Mouse (Mus musculus): ENCODE measurements around the gene Fzd4.
A peak's percentile ranks its signal among the peaks of the same experiment; 100 is the strongest.

Fzd4 gene

DNA sequence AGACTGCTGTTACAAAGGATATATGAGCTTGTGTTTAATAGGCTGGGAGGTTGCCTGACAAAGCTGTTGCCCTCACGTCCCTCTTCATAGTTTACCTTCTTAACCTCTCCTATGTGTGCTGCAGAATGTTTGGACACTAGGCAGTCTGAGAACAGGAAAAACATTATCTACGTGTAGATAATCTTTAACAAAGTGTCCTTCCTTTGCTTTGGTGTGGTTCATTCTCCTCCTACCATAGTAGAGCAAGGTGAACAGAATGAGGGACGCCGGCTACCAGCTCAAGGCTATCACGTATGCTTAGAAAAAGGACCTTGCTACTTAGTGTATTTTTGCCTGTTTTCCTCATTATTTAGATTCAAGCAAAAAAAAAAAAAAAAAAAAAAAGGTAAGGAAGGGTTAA lies 24.6 kb downstream of the Fzd4 start:
- no peak for DNase-seq

DNA sequence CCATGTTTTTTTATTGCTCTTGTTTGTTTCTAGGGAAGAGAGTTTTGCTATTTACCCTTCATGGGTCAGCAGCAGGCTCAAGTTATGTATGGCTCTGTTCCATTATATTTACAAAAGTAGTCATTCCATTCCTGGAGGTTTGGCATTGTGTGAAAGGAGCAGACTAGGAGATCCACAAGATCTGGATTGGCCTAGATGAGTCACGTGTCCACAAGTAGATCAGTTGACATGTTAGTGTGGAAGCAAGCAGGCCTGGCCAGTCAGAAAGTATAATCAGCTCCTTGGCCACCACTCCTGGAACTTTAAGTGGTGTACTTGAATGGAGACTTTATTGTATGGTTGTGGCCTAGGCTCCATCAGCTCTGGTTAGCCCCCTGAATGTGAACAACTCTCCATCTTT lies 25.2 kb downstream of the Fzd4 start:
- DNase-seq: no peak

DNA sequence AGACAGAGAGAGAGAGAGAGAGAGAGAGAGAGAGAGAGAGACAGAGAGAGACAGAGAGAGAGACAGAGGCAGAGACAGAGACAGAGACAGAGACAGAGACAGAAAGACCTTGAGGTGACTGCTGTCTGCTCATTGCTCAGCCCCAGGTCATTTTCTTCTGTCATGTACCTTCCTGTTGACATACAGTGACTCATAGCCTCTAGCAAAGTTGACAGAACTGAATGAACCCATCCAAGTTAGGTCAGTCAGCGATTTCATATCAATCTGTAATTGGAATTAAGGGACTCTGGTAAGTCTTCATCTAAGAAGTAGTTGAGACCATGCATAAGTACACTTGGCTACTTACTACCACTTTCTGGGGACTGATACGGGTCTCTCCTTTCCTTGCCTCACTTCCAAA lies 27.0 kb downstream of the Fzd4 start:
- DNase-seq: no peak

DNA sequence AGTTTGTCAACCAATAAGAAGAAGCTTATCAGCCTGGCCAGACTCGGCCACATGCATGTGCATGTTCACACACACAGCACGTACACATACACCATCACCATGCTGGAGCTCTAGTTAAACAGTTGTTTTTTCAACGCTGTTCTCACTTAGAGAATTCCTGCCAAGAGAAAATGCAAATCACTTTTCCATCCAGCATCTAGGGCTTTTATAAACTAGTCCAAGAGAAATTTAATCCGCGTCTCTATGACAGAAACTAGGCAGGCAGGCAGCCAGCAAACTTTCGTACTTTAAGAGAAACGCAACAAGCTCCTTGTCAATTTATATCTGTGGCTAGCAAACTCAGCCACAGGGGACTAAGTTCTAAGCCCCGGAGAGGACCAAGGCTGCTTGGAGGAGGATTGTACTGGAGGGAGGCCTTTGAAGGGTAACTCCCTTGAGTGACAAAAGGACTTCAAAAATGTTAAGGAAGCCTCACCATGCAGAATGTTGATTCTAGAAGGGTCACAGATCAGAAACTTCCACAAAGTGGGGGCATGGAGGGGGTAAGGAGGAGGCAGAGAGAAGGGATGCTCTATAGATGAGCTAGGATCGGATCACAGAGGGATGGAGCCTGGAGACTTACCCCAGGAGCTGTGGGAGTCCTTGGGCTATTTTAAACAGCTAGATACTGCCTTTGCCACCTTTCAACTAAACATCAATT lies 29.2 kb downstream of the Fzd4 start:
- DNase-seq: no peak

DNA sequence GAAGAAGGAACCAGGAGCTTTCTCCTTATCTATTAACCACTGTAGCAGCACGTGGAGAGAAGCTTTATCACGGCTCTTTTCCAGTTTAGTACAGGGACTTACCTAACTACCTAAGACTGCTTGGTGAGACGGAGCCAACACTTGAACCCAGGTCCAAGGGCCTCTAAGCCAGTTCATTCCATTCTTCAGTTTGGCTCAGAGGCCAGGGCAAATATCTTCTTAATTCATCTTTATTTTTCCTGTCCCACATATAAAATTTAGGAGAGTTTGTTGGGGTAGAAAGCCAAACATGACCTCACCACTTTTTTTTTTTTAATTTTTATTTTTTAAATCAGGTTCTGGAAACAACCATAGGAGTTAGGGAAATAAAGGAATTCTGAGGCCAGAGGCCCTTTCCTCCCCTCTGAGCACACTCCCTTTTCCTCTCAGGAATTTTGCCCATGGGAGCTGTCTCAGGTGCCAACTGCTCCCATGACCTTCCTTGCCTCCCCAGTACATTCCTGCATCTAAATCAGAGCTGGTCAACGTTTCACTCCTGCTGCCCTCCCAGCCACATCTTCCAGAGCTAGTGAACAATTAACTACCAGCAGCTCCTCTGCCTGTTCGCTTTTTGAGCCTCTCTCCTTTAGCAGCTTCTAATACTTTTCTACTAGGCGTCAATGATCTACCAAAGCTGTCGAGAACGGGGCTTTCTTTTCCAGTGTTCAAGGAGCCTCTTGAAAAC lies 29.9 kb downstream of the Fzd4 start:
- no peak for DNase-seq

DNA sequence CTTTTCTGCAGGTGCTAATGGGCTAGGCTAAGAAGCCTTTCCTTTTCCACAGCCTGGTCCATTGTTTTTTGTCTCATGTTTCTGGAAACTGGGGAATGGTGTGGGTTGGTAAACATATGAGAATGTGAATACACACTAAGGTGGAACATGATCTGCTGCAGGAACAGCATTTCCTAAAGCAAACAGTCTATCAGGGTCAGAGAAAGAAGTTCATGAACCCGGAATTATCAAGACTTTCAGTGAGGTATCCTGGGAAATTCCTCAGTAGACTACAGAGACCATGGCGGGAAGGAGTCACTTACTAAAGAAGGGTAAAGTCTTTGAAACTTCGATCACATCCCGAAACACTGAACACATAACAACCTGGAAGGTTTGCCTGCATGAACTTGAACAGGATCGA lies 32.2 kb downstream of the Fzd4 start:
- DNase-seq: no peak

DNA sequence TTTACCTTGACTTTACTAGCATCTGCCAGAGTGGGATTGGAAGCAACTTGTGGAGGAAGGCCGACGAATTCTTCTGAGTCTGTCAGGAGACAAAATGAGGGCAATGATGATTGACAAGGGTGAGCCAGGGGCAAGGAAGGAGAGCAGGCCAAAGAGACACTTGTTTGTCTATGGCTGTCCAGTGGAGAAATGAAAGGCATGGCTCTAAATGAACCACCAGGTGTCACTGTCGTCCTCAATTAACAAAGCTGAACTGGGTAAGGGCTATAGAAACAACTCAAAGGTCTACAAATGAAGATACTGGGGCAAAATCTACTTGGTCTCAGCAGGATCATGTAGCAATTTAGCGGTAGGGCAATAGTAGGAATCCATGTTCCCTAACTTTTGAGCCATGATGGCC lies 33.4 kb downstream of the Fzd4 start:
- DNase-seq: peak; percentile 31

DNA sequence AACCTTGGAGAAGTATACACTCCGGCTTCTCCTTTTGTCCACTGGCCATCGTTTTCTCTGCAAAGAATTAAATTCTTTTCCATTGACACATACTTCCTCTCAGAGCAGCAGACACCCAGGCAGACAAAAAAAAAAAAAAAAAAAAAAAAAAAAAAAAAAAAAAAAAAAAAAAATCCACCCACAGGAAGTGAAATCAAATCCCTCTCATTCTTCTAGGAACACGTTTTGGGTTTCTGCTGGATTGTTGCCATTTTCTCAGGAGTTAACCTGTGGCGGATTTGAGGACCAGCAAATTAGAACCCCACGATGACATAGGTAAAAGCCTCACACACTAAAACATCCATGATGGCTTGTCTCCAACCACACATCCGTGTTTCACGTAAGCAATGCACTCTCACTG lies 37.1 kb downstream of the Fzd4 start:
- DNase-seq: no peak

DNA sequence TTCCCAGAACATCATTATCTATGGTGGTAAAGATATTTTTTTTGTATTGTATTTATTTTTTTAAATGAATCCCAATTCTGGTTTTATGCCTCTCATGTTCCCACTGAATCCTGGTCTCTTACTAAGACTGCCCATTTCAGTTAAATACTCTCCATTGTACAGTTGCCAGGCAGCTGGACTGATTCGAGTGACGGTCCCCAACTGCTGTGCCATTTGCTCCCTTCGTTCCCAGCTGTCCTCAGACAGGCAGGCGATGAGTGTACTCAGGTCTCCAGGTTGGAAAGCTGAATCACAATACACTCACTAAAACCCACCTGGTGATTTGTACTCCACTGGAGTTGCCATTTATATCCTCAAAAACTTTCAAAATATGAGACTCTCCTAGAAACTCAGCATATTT lies 38.1 kb downstream of the Fzd4 start:
- DNase-seq: no peak

DNA sequence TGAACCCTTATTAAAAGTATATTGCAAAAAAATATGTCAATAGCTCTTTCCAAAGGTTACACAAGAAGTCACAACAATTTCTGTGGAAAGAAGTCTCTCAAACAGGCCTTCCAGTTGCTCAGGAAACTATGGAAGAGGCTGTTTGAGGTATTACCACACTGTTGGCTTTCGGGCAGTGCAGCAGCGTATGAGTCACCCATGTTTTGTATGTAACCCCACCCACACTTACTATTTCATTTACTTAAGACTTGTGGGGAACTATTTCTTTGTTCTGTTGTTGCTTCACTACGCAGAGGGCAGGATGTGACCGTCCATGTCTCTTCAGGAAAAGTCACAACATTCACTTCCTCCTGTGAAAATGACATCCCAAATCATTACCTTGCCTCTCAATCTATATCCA lies 41.0 kb downstream of the Fzd4 start:
- DNase-seq: no peak

DNA sequence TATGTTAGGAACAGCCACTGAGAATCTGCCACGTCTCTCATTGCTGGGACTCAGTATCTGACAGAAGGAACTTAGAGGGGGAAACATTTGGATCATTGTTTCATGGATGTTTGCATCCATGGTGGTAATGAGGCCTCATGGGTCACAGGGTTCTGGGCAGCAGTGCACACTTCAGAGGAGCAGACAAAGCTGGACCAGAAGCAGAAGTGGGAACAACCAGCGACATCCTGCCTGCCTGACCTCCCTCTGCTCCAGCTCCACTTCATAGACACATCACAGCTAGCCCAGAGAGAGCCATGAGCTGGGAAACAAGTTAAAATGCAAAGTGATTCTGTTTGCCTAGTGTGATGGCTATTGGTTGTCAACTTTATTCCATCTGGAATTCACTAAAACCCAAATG lies 46.2 kb downstream of the Fzd4 start:
- DNase-seq: no peak

DNA sequence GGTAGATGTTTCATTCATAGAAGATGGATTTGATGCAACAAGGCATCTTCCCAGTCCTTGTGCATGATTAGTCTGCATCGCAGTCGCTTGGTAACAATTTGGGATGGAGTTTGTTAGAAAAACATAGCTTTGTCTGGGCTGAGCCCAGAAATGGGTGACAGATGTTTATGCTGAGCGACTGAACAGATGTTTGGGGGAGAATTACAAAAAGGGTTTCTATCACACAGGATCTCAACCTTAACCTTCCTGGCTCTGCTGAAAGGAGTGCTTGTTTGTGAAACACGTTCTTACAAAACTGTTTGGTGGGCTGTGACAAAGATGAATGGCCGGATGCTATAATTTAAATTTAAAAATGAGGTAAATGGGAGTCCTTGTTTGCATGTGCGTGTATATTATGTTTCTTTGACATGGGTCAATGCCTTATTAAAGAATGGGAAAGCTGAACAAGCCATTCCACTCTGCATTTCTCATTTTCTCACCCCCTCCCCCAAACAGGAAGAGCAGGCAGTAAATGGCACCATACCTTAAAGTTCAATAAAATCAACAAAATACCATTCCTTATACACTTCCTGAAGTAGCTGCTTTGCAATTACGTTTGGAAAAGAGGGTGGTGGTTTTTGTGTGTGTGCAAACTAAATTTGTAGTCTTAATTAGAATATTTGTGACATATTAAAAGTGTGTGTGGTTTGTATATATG lies 52.4 kb downstream of the Fzd4 start:
- DNase-seq: no peak

DNA sequence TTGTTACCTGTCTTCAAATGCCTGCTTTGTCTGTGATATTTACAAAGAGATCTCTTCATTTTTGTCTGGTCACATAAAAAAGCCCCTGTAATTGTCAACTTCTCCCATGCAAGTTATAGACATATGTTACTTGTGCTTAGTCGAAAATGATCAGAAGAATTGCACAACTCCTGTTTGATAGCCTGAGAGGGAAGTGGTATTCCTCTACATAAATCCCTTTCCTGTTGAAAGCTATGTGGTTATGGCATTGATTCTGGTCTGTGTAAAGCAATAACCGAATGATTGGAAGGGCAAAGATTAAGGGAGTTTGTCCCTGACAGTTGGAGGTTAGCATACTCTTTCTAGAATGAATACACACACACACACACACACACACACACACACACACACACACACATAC lies 55.5 kb downstream of the Fzd4 start:
- no peak for DNase-seq

DNA sequence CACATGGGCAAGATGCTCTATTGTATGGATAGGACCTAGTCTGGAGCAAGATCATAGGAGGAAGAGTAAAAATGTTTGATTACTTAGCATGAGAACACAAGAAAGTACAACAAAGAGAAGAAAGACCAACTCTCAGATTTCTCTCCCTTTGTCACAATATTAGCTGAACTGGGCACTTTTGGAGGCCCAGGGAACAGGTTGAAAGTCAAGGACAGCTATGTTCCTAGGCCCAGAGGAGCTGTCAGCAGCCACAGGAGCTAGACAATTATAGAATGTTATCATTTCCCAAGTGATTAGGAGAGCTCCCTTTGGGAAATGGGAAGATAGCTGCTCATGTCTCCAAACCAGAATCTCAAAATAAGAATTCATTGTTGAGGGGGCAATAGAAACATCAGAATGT lies 56.8 kb downstream of the Fzd4 start:
- DNase-seq: no peak

DNA sequence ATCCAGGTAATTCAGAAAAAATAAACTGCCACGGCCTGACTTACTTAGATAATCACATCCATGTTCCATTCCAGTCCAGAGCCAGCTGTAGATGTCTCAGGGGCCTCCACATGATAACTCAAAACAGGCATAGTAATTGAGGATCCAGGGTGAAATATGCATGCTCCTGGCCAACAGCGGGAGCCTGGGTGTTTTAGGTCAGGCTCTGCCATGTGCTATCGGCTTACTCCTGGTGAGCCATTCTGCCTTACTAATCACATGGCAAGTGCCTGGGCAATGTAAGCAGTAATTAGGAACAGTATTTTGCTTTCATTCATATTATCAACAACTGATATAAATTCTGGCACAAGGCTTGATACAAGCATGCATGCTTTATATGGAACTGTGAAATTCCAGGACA lies 57.2 kb downstream of the Fzd4 start:
- DNase-seq: no peak
